In the genomic region with DNA sequence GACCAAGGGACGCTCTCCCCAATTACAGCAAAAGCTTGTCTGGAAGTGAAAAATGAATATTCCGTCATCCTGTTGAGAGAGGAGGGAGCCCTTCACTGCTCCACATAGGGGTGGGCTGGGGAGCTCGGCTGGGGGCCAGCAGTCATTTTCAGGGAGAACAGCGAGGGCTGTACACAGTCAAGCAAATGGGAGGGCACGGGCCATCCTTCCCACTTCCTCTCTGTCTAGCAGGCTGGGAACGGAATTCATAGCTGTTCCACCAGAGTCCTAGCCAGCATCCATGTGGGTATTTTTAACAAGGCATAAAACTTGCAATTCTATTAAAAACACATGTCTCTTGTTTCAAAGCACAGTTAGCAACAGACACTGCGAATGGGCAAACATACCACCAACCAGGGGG, we compare ENCODE assay signal across 8 mouse cellular contexts. TPM values are rescaled to one million over a fixed set of nuclear protein-coding genes. Genes with fewer than 3 reads are reported as not detected.
DNase-seq lines count a peak whose midpoint lies in the region; ATAC-seq lines count a peak whose summit lies in the region.

No protein-coding gene starts in this region.

- WGBS in intestine, embryonic 15.5 days: 39% methylated on average over 7 of the region's 7 CpGs
- WGBS in lung, embryonic 16.5 days: 34% methylated on average over 7 of the region's 7 CpGs
- 80% methylated on average over 7 of the region's 7 CpGs for WGBS in forebrain, embryonic 11.5 days

- no peaks in the 10 kb centered on the region for H3K27me3 ChIP-seq in intestine, embryonic 15.5 days (replicated peaks)
- no peaks in the 10 kb centered on the region for H3K27me3 ChIP-seq in lung, embryonic 16.5 days (ENCODE audit: control insufficient read depth, insufficient read depth, low read depth, low read length)
- H3K27me3 ChIP-seq in forebrain, embryonic 11.5 days (ENCODE audit: control insufficient read depth, insufficient read depth, low read length): no peaks in the 10 kb centered on the region

- no peak overlapping the region for H3K4me2 ChIP-seq in intestine, embryonic 15.5 days (replicated peaks)
- H3K4me2 ChIP-seq in lung, embryonic 16.5 days (ENCODE audit: low read depth, low read length): peak overlapping the region; percentile 12; the same call in 1 of the 2 replicates
- no peak overlapping the region for H3K4me2 ChIP-seq in forebrain, embryonic 11.5 days (ENCODE audit: low read depth, low read length, severe bottlenecking)

- no peak overlapping the region for H3K9ac ChIP-seq in intestine, embryonic 15.5 days
- no peak overlapping the region for H3K9ac ChIP-seq in lung, embryonic 16.5 days (ENCODE audit: low read length)
- H3K9ac ChIP-seq in forebrain, embryonic 11.5 days (ENCODE audit: low read length): no peak overlapping the region

- peak overlapping the region; percentile 8; the same call in 1 of the 2 replicates for H3K27ac ChIP-seq in intestine, embryonic 15.5 days
- H3K27ac ChIP-seq in lung, embryonic 16.5 days (ENCODE audit: low read length): peak overlapping the region; percentile 64
- H3K27ac ChIP-seq in forebrain, embryonic 11.5 days (ENCODE audit: low read depth, low read length): no peak overlapping the region

- H3K4me1 ChIP-seq in intestine, embryonic 15.5 days (replicated peaks): no peaks in the 10 kb centered on the region
- peaks cover 9% of the 10 kb centered on the region for H3K4me1 ChIP-seq in lung, embryonic 16.5 days (replicated peaks; ENCODE audit: control insufficient read depth, insufficient read depth, low read length)
- H3K4me1 ChIP-seq in forebrain, embryonic 11.5 days (replicated peaks; ENCODE audit: control insufficient read depth, insufficient read depth, low read length): no peaks in the 10 kb centered on the region

- peak; percentile 44 for DNase-seq in embryo, embryonic 10.5 days (ENCODE audit: low spot score)
- no peak for DNase-seq in embryo, embryonic 9.5 days (ENCODE audit: extremely low spot score)
- DNase-seq in brain, adult 2 months (ENCODE audit: low read depth, low spot score): peak; percentile 54
- DNase-seq in forebrain, embryonic 11.5 days (ENCODE audit: low spot score): no peak
- no peak for DNase-seq in spleen, postnatal 14 days (ENCODE audit: low spot score in 2 of 2)

- no peaks in the 10 kb centered on the region for H3K9me3 ChIP-seq in intestine, embryonic 15.5 days
- peaks cover 3% of the 10 kb centered on the region; the same call in 1 of the 2 replicates for H3K9me3 ChIP-seq in lung, embryonic 16.5 days (ENCODE audit: control insufficient read depth, low read length)
- H3K9me3 ChIP-seq in forebrain, embryonic 11.5 days (ENCODE audit: control insufficient read depth, low read length): no peaks in the 10 kb centered on the region

- ATAC-seq in intestine, embryonic 15.5 days: peak; percentile 77; the same call in 1 of the 2 replicates
- peak; percentile 87 for ATAC-seq in lung, embryonic 16.5 days (ENCODE audit: low read depth)
- no peak for ATAC-seq in megakaryocyte progenitor cell, adult 5-6 weeks (replicated peaks; ENCODE audit: poor library complexity)
- ATAC-seq in forebrain, embryonic 11.5 days (replicated peaks; ENCODE audit: low FRiP score): no peak

- H3K4me3 ChIP-seq in intestine, embryonic 15.5 days (replicated peaks): no peak overlapping the region
- no peak overlapping the region for H3K4me3 ChIP-seq in lung, embryonic 16.5 days (ENCODE audit: low read length)
- H3K4me3 ChIP-seq in forebrain, embryonic 11.5 days (ENCODE audit: low read depth, low read length): no peak overlapping the region

- no peaks in the 10 kb centered on the region for H3K36me3 ChIP-seq in intestine, embryonic 15.5 days
- H3K36me3 ChIP-seq in lung, embryonic 16.5 days (ENCODE audit: control insufficient read depth, insufficient read depth, low read length): no peaks in the 10 kb centered on the region
- H3K36me3 ChIP-seq in forebrain, embryonic 11.5 days (ENCODE audit: control insufficient read depth, insufficient read depth, low read length): no peaks in the 10 kb centered on the region

RNA-seq across cellular contexts. Expression of a gene that starts 59.0 kb away (rescaled TPM):
- 13.7 and 14.3 TPM in 2 replicates for polyA plus RNA-seq in intestine, embryonic 15.5 days (2015; fragmentation: Nextera tagmentation; extraction: Ambion mirVana)
- polyA plus RNA-seq in lung, embryonic 16.5 days (2015; fragmentation: Nextera tagmentation; extraction: Ambion mirVana): 33.2 and 43.2 TPM in 2 replicates
- total RNA-seq in megakaryocyte progenitor cell, adult 5-6 weeks (2015): 0.22 and 0.27 TPM in 2 replicates
- total RNA-seq in megakaryocyte progenitor cell, adult 5-6 weeks (2017): 0.10 TPM in 1 of 2 replicates, not detected in the other
- 4.7 and 6.0 TPM in 2 replicates for polyA plus RNA-seq in forebrain, embryonic 11.5 days (2014; fragmentation: Nextera tagmentation; extraction: Ambion mirVana)

Comparison
In these comparisons a context has a peak if more than half of its experiments do, and no peak if none do; other contexts are left out.
1. DNase-seq: peak in embryo, embryonic 10.5 days (single experiment) and brain, adult 2 months (single experiment); none in embryo, embryonic 9.5 days (single experiment), forebrain, embryonic 11.5 days (single experiment) and spleen, postnatal 14 days (0 of 2).
2. ATAC-seq: peak in intestine, embryonic 15.5 days (single experiment) and lung, embryonic 16.5 days (single experiment); none in megakaryocyte progenitor cell, adult 5-6 weeks (single experiment) and forebrain, embryonic 11.5 days (single experiment).